Mouse (Mus musculus) cerebellum, postnatal 4 days (tissue): Measurements from ENCODE around the gene Sox1.

Experiments
- DNase-seq, 2 experiments: peaks; one replicate each; pipeline ENCODE4 v3.0.0; 2022; ENCODE audit warnings: low spot score in 2 of 2, mixed read lengths in 1 of 2

The Sox1 gene

GRCm38 (mm10) chr8:12389116-12389471 lies 6.0 kb upstream of the Sox1 start:
- DNase-seq, result no peak

DNA sequence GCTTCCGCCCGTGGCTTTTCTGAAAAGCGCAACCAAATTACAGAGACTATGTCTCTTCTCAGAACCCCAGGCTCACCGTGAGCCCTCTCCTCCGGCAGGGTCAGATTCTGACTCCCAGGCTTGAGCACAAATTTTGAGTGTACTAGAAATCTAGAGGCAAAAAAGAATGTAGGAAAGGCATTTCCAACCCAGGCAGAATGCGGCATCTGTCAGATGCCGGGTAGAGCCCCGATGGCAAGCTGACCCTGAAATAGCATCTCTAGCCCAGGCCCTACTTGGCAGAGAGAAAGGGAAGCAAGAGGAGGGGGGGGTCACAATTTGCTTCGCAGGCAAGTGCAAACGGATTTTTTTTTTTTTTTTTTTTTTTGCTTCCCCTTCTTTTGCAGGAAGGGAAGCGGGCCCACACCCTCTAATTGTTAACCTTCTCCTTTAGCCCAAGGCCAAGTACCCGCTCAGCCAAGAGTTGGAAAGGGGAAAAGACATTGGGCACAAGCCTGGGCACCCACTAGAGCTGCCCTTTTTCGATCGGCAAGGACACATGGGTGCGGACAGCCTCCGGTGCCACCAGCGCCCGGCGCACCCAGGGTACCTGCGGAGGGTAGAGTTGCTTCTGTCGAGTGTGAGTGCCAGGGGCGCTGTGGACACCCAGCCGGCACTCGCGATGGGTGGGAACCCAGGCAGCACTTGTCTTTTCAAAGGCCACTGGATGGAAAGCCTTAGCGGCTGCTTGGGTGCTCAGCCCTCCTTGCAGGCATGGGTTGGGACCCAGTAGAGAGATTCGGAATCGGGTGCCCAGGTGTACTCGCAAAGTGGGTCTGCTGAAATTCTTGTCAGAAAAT lies 5.1 kb upstream of the Sox1 start:
- no peak for DNase-seq

DNA sequence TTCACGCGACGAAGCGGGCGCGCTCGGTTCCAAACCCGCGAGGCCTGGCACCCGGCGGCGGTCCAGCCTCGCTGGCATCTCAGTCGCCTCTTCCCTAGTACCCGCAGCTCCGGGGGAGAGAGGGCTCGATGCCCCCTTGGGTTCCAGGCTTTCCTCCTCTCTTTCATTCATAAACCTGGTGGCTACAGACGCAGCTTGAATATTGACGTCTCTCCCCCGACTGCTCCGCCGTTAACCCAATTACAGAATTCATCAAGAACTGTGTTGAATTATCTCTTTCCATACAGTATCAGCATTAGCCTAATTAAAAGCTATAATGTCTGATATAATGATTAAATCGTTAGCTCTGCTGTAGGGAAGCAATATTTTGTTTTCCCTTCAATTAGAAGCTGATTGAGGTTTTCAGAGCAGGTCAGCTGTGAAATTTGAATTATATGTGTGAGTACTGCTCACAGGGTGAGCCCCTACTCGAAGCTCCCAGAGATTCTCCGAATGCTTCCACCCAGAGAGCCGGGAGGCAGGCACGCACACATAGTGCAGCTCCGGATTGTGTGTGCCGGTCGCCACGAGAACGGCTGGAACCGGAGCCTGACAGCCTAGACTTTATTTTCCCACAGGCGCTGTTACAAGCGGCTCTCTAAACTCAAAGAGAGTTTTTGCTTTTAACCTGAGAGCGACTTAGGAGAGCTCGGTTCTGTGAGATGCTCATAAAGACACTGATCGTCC lies 4.3 kb upstream of the Sox1 start:
- no peak for DNase-seq

DNA sequence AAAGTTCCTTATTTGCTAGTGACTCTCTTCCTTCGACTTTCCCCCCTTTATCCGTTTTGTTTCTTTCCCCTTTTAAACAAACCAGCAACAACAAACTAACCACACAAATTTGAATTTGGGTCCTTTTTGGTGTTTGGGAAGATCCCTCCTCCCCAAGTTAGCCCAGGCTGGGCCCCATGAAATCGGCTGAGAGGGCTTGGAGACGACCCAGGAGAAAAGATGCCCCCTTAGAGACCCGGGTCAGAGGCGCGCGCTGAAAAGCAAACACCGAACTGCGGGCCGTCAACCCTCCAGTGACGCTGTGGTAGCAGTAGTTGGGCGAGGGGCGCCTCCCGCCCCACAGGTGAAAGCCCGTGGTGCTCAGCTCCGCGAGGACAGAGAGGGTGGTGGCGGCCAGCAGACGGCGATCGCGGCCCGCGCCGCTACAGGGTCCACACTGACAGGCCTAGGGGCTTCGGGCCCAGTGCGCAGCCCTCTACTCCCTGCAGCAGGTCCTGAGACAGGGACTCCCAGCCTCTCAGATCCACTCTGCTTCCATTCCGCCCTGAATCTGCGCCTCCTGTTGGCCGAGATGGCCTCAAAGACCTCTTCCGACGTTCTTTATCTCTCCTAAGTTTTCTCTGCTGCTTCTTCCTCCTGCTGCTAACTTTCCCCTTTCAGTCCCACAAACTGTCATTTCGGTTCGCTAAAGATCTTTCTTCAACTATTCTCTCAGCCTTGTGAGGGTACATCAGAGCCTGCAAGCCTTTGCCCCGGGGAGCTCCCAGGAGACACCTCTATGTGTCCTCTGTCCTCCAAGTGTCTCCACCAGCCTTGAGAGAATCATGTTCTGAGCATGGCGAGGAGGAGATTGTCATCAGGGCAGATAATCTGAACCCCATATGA lies 3.5 kb upstream of the Sox1 start:
- DNase-seq, result peak in 1 of 2 experiments; percentile 60

DNA sequence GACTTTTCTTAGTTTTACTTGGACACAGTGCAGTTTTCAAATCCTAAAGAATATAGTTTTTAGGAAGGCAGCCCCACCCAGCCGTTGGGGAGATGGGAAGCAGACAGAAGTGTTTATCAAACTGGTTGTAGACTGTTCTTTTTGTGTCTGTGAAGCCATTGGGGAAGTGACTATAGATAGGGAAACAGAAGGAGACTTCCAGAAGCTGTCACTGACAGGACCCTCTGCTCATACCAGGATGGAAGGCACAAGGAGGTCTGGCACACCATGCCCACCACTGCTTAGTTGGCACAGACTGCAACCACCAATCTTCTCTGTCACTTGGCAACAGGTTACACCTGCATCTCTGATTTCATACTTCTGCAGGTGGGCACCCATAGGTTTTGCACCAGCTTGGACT lies 2.3 kb upstream of the Sox1 start:
- no peak for DNase-seq

DNA sequence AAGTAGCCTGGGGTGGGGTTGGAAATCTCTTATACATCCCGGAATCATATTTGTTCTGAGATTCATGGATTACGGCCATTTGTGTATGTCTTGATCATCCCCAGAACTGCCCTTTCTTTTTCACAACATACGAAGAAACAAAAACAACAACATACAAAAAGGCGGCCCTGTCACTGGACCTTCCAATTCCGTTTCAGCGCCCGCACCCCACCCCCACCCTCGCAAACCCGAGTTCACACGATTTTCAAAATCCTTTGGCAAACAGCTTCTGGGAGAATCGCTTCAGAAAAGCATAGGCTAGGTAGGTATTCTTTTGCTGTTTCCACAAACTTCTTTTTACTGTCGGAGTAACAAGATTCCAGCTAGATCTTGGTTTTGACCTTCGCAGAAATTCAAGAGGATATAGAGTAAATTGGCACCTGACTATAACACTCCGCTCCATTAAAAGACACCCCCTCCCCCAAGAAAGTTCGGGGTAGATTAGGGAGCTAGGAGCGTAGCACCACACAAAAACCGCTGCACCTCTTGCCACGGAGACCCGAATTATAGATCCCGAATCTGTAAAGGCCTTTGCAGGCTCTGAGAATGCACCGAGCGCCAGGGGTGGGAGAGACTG lies 602 bp upstream of the Sox1 start:
- no peak for DNase-seq

DNA sequence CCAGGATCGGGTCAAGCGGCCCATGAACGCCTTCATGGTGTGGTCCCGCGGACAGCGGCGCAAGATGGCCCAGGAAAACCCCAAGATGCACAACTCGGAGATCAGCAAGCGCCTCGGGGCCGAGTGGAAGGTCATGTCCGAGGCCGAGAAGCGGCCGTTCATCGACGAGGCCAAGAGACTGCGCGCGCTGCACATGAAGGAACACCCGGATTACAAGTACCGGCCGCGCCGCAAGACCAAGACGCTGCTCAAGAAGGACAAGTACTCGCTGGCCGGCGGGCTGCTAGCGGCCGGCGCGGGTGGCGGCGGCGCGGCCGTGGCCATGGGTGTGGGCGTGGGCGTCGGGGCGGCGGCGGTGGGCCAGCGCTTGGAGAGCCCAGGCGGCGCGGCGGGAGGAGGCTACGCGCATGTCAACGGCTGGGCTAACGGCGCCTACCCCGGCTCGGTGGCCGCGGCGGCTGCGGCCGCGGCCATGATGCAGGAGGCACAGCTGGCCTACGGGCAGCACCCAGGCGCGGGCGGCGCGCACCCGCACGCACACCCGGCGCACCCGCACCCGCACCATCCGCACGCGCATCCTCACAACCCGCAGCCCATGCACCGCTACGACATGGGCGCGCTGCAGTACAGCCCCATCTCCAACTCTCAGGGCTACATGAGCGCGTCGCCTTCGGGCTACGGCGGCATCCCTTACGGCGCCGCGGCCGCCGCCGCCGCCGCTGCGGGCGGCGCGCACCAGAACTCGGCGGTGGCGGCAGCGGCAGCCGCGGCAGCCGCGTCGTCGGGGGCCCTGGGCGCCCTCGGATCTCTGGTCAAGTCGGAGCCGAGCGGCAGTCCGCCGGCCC lies 1.6 kb downstream of the Sox1 start:
- no peak for DNase-seq

DNA sequence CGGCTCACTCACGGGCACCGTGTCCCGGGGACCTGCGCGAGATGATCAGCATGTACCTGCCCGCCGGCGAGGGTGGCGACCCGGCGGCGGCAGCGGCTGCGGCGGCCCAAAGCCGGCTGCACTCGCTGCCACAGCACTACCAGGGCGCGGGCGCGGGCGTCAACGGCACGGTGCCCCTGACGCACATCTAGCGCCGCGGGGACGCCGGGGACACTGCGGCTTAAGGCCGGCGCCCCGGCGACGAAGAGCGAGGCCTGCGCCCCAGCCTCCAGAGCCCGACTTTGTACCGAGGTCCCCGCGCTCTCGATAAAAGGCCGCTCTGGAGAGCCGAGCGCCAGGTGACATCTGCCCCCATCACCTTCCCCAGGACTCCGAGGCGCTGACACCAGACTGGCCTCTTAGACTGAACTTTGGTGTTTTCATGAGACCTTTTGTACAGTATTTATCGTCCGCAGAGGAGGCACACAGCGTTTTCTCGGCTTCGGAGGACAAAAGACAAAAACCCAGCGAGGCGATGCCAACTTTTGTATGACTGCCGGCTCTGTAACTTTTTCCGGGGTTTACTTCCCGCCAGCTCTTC lies 2.3 kb downstream of the Sox1 start:
- no peak for DNase-seq

GRCm38 (mm10) chr8:12398011-12398945 lies 3.2 kb downstream of the Sox1 start:
- no peak for DNase-seq

GRCm38 (mm10) chr8:12399421-12400205 lies 4.5 kb downstream of the Sox1 start:
- no peak for DNase-seq

DNA sequence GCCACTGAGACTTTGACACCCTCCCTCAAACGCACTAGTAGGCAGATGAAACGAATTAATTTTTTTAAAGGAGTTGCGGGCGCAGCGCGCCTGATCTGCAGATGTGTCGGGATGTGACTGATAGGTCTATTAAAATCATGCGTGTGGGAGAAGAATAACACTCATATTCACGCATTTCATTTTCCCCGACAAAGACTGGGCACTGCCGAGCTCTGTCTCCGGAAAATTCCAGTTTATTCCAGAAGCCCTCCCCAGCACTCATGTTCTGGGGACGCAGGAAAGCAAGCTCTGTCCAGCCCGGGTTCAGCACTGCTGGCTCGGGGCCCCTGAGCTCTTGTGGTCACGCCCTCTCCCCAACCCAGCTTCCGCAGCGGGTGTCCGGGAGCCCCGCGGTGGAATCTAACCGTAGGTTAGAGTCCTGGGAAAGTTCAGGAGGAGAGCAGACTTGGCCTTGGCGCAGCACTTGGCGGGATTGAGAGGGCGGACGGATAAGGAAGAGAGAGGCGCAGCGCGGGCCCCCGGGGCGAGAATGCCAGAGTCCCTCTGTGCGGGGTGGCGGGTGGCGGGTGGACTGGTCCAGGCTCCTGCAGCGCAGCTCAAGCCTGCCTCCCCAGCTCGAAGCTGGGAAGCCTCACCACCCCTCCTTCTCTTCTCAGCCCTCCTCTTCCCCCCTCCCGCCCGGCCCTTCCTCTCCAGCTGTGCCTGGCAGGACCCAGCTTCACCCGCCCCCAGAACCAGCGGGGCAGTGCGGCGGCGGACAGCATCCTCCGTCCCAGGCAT lies 5.7 kb downstream of the Sox1 start:
- peak in 1 of 2 experiments; percentile 50 for DNase-seq

- DNase-seq, result no peak
Observed at GRCm38 (mm10) chr8:12401391-12402270, 6.5 kb downstream of the Sox1 start.

- DNase-seq, result no peak
Observed at GRCm38 (mm10) chr8:12402709-12403108, 7.6 kb downstream of the Sox1 start.

DNA sequence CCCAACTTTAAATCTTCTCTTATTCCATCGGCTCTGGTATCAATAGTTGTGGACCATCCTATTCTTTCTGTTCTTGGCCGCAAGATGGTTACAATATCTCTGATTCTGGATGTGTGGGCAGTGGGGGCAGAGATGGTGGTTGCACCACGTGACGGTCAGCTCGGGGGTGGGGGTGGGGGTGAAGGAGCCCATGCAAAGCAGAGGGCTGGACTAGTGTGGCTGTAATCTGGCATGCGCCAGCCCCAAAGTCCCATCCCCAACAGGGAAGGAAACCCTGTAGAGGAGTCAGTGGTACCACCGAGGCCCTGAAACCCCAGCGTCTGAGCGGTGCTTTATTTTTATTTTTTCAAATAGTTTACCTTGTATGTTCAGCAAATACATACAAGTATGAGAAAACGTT lies 12.9 kb downstream of the Sox1 start:
- DNase-seq, result no peak

GRCm38 (mm10) chr8:12409976-12410375 lies 14.9 kb downstream of the Sox1 start:
- DNase-seq, result no peak

- no peak for DNase-seq
Observed at GRCm38 (mm10) chr8:12417056-12417455, 22.0 kb downstream of the Sox1 start.

- DNase-seq, result no peak
Observed at GRCm38 (mm10) chr8:12420537-12420936, 25.4 kb downstream of the Sox1 start.
